Mouse (Mus musculus) ZHBTc4 (cell line): ENCODE measurements around the gene Grin2a.

Experiments
- DNase-seq: peaks from one replicate; pipeline ENCODE4 v3.0.0-alpha.2; 2011; ENCODE audit warnings: low read depth, low spot score

Gene Grin2a

GRCm38 (mm10) chr16:9994951-9995813 lies at the start of gene Grin2a:
Gene Grin2a, minus strand, starts transcription at chr16:9995560.
- DNase-seq, result peak; percentile 76

- DNase-seq, result no peak
These were observed 40.3 kb upstream of the Grin2a start for GRCm38 (mm10) chr16:10035582-10036215.

- DNase-seq, result no peak
These were observed 38.1 kb upstream of the Grin2a start for GRCm38 (mm10) chr16:10033416-10033979.

- no peak for DNase-seq
These were observed 36.5 kb upstream of the Grin2a start for GRCm38 (mm10) chr16:10031891-10032290.

- DNase-seq, result peak; percentile 65
These were observed 31.4 kb upstream of the Grin2a start for GRCm38 (mm10) chr16:10026741-10027140.

GRCm38 (mm10) chr16:10009743-10010142 lies 14.4 kb upstream of the Grin2a start:
- peak; percentile 40 for DNase-seq

GRCm38 (mm10) chr16:10005606-10006005 lies 10.2 kb upstream of the Grin2a start:
- DNase-seq, result no peak

GRCm38 (mm10) chr16:10004096-10004495 lies 8.7 kb upstream of the Grin2a start:
- DNase-seq, result no peak

GRCm38 (mm10) chr16:10003001-10003400 lies 7.6 kb upstream of the Grin2a start:
- DNase-seq, result no peak

GRCm38 (mm10) chr16:10001601-10002000 lies 6.2 kb upstream of the Grin2a start:
- DNase-seq, result peak; percentile 75

- peak; percentile 27 for DNase-seq
These were observed 4.6 kb upstream of the Grin2a start for GRCm38 (mm10) chr16:9999926-10000325.

- peak; percentile 27 for DNase-seq
These were observed 2.6 kb upstream of the Grin2a start for GRCm38 (mm10) chr16:9997931-9998330.

GRCm38 (mm10) chr16:9995814-9996210 lies 452 bp upstream of the Grin2a start:
- no peak for DNase-seq

GRCm38 (mm10) chr16:9994041-9994950 lies 1.1 kb downstream of the Grin2a start:
- DNase-seq, result no peak

- peak; percentile 82 for DNase-seq
These were observed 1.9 kb downstream of the Grin2a start for GRCm38 (mm10) chr16:9993255-9994040.

GRCm38 (mm10) chr16:9992773-9993221 lies 2.6 kb downstream of the Grin2a start:
- DNase-seq, result peak; percentile 84

GRCm38 (mm10) chr16:9992076-9992772 lies 3.1 kb downstream of the Grin2a start:
- DNase-seq, result peak; percentile 10

GRCm38 (mm10) chr16:9985041-9985440 lies 10.3 kb downstream of the Grin2a start:
- DNase-seq, result no peak

GRCm38 (mm10) chr16:9980641-9981040 lies 14.7 kb downstream of the Grin2a start:
- DNase-seq, result no peak

- no peak for DNase-seq
These were observed 17.2 kb downstream of the Grin2a start for GRCm38 (mm10) chr16:9978173-9978572.
